Mouse (Mus musculus) heart, embryonic 14.5 days (tissue): ENCODE data around the gene Efcab5. TPM values are rescaled to one million over a fixed set of nuclear protein-coding genes. Genes with fewer than 3 reads are reported as not detected.

Experiments used
- ATAC-seq: fragments of 200-750 bp; cut with Nextera tagmentation; 2 replicates; pipeline ENCODE4 v1.8.0; 2017; ENCODE audit warnings: low read depth, moderate TSS enrichment; ENCODE audit not compliant: insufficient number of reproducible peaks, insufficient read depth, low FRiP score
- H3K27ac ChIP-seq, 2 experiments: fragments of 200-500 bp in 1 of 2; fragments of 300-500 bp in 1 of 2; sonication (generic) in 1 of 2; replicated peaks in 1 of 2; 2 replicates each; pipeline ENCODE4 v1.5.1; 2012 to 2014; ENCODE audit warnings: low read depth in 2 of 2, low read length in 2 of 2, control low read depth in 1 of 2, mild to moderate bottlenecking in 1 of 2, mixed read lengths in 1 of 2; ENCODE audit not compliant: control insufficient read depth in 1 of 2, insufficient read depth in 1 of 2
- H3K27me3 ChIP-seq: fragments of 300-500 bp; sonication (generic); 2 replicates; pipeline ENCODE4 v1.6.1; 2014; ENCODE audit warnings: mild to moderate bottlenecking, low read length, control low read depth; ENCODE audit not compliant: control insufficient read depth, insufficient read depth
- H3K36me3 ChIP-seq: fragments of 300-500 bp; sonication (generic); 2 replicates; pipeline ENCODE4 v1.6.1; 2014; ENCODE audit warnings: mild to moderate bottlenecking, control low read depth, low read length, mixed read lengths; ENCODE audit not compliant: control insufficient read depth, insufficient read depth
- H3K4me1 ChIP-seq, 2 experiments: fragments of 200-500 bp in 1 of 2; fragments of 300-500 bp in 1 of 2; sonication (generic) in 1 of 2; 2 replicates each; pipeline ENCODE4 v1.6.1; 2012 to 2014; ENCODE audit warnings: low read length in 2 of 2, control low read depth in 1 of 2, mixed read lengths in 1 of 2; ENCODE audit not compliant: control insufficient read depth in 2 of 2, insufficient read depth in 2 of 2
- H3K4me2 ChIP-seq: fragments of 300-500 bp; sonication (generic); 2 replicates; pipeline ENCODE4 v1.6.1; 2014; ENCODE audit warnings: mild to moderate bottlenecking, low read length
- H3K4me3 ChIP-seq, 2 experiments: fragments of 200-500 bp in 1 of 2; fragments of 300-500 bp in 1 of 2; sonication (generic) in 1 of 2; 2 replicates each; pipeline ENCODE4 v1.5.1; 2012 to 2014; ENCODE audit warnings: low read length in 2 of 2, mild to moderate bottlenecking in 2 of 2, control low read depth in 1 of 2, low read depth in 1 of 2, moderate library complexity in 1 of 2; ENCODE audit not compliant: control insufficient read depth in 1 of 2, insufficient read depth in 1 of 2
- H3K9ac ChIP-seq: fragments of 300-500 bp; sonication (generic); 2 replicates; pipeline ENCODE4 v1.6.1; 2014; ENCODE audit warnings: mild to moderate bottlenecking, low read length
- H3K9me3 ChIP-seq: fragments of 300-500 bp; sonication (generic); 2 replicates; pipeline ENCODE4 v1.6.1; 2016; ENCODE audit warnings: low read length, control low read depth; ENCODE audit not compliant: control insufficient read depth
- WGBS: fragments of 180-500 bp; shearing (Covaris S2); extraction: QIAGEN DNeasy Blood & Tissue Kit; methylation state at CpG from one replicate; pipeline ENCODE4 v1.1.7; 2014; 5-methylcytosine and 5-hydroxymethylcytosine counted together
- polyA plus RNA-seq: library from polyadenylated mRNA; unstranded; fragments of >200 nt; fragmentation: Nextera tagmentation; extraction: Ambion mirVana; gene quantifications from 2 replicates; pipeline ENCODE4 v1.2.1, GENCODE M21; 2014

Gene Efcab5
- polyA plus RNA-seq, 1 experiment from 2014 or later: 0.43 TPM

DNA sequence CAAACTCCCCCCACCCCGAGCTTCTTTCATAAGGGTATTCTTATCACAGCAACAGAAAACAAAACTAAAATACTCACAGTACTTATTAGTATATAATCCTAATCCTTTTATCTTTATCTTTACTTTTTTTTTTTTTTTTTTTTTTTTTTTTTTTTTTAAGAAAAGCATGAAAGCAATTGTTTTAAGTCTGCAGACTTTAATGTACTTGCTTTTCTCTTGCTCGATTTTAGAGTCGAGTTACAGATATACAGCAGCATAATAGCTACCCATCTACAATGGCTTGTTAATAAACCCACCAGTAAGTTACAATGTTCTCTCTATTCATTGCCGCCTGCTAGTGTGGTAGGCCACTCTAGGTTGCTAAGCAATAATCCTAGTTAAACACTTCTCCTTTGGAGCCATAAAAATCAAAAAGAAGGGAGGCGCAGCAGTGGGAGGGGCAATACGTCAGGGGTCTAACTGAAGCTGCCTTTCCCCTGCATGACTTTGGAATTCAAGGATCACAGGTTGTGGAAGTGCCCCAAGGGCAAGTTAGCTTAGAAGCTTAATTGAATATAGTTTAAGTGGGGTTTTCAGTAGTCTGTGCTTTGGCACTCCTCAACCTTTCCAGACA lies 5.3 kb upstream of the Efcab5 start:
- Histone ChIP-seq H3K36me3 (no peaks in the 10 kb centered on the region), H3K9ac (no peak overlapping the region), H3K27ac (0 out of 4 replicates have a peak overlapping the region, but pooled peaks have one; percentile 2 to 19), H3K27me3 (no peaks in the 10 kb centered on the region), H3K9me3 (no peaks in the 10 kb centered on the region), H3K4me1 (peaks cover 7 to 30% of the 10 kb centered on the region in 2 experiments), H3K4me2 (no peak overlapping the region; the same call in 1 of the 2 replicates), H3K4me3 (no peak overlapping the region)
- no peak for ATAC-seq
- 46% methylated on average over 6 of the region's 6 CpGs for WGBS

GRCm38 (mm10) chr11:77193410-77193809 lies 4.6 kb upstream of the Efcab5 start:
- no peak for ATAC-seq
- no peak overlapping the region for H3K4me2 ChIP-seq
- no peak overlapping the region for H3K27ac ChIP-seq
- no peaks in the 10 kb centered on the region for H3K36me3 ChIP-seq
- H3K4me1 ChIP-seq: peaks cover 7 to 30% of the 10 kb centered on the region in 2 experiments
- no peak overlapping the region for H3K9ac ChIP-seq
- no peaks in the 10 kb centered on the region for H3K27me3 ChIP-seq
- H3K4me3 ChIP-seq: no peak overlapping the region
- 64% methylated on average over 5 of the region's 5 CpGs for WGBS
- H3K9me3 ChIP-seq: no peaks in the 10 kb centered on the region

DNA sequence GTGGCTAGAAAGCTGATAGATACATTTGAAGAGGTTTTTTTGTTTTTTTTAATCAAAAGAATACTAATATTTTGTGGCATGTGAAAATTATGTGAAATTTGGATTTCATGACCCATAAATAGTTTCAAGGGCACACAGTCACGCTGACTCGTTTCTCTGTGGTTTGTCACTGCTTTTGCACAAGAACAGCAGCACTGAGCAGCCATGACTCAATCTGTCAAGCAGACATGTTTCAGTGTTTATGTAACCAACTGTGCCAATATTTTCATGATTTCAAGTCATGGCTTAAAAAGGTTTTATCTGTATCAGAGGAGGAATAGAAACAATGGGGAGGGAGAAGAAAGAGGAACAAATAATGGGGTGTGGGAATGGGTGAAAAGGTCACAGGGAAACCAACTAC lies 3.8 kb downstream of the Efcab5 start:
- Histone ChIP-seq H3K36me3 (no peaks in the 10 kb centered on the region), H3K9ac (no peak overlapping the region), H3K4me1 (peaks cover 0 to under 1% of the 10 kb centered on the region in 2 experiments; a peak in 1 of 4 replicates), H3K4me3 (no peak overlapping the region), H3K27ac (no peak overlapping the region), H3K4me2 (no peak overlapping the region), H3K27me3 (no peaks in the 10 kb centered on the region), H3K9me3 (no peaks in the 10 kb centered on the region)
- 67% methylated on average over 2 of the region's 2 CpGs for WGBS
- ATAC-seq: no peak

DNA sequence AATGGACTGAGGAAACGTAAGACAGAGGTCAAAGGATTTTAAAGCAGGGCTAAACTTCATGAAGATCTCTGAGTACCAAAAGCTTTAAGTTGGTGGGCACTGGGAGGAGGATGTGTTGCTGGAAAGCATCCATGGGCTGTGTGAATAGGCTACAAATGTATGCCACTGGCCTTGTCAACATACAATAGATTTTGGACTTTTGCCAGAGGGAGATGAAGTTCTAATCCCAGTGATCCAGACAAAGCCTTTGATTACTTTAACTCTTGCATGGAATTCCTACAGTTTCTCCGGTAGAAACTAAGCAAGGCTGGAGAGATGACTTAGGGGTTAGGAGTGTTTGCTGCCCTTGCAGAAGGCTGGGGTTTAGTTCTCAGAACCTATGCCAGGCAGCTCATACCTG lies 6.2 kb downstream of the Efcab5 start:
- H3K4me2 ChIP-seq: no peak overlapping the region
- no peak for ATAC-seq
- no peak overlapping the region for H3K9ac ChIP-seq
- no peak overlapping the region for H3K27ac ChIP-seq
- 36% methylated on average over 2 of the region's 2 CpGs for WGBS
- H3K27me3 ChIP-seq: no peaks in the 10 kb centered on the region
- H3K9me3 ChIP-seq: no peaks in the 10 kb centered on the region
- H3K36me3 ChIP-seq: no peaks in the 10 kb centered on the region
- H3K4me3 ChIP-seq: no peak overlapping the region
- peaks cover 0 to 4% of the 10 kb centered on the region in 2 experiments; a peak in 1 of 4 replicates for H3K4me1 ChIP-seq

- H3K4me3 ChIP-seq: no peak overlapping the region
- WGBS: 89% methylated on average over 2 of the region's 2 CpGs
- H3K9ac ChIP-seq: no peak overlapping the region
- no peak for ATAC-seq
- no peaks in the 10 kb centered on the region for H3K36me3 ChIP-seq
- no peaks in the 10 kb centered on the region for H3K27me3 ChIP-seq
- no peak overlapping the region for H3K27ac ChIP-seq
- peaks cover 0 to 4% of the 10 kb centered on the region in 2 experiments; a peak in 1 of 4 replicates for H3K4me1 ChIP-seq
- H3K4me2 ChIP-seq: no peak overlapping the region
- H3K9me3 ChIP-seq: no peaks in the 10 kb centered on the region
These were observed 6.7 kb downstream of the Efcab5 start for GRCm38 (mm10) chr11:77182041-77182440.

GRCm38 (mm10) chr11:77181528-77181927 lies 7.2 kb downstream of the Efcab5 start:
- Histone ChIP-seq H3K4me1 (peaks cover 0 to 4% of the 10 kb centered on the region in 2 experiments; a peak in 1 of 4 replicates), H3K27ac (no peak overlapping the region), H3K9me3 (no peaks in the 10 kb centered on the region), H3K4me3 (no peak overlapping the region), H3K36me3 (no peaks in the 10 kb centered on the region), H3K9ac (no peak overlapping the region), H3K4me2 (no peak overlapping the region), H3K27me3 (no peaks in the 10 kb centered on the region)
- ATAC-seq: no peak
- 73% methylated on average over 5 of the region's 5 CpGs for WGBS

DNA sequence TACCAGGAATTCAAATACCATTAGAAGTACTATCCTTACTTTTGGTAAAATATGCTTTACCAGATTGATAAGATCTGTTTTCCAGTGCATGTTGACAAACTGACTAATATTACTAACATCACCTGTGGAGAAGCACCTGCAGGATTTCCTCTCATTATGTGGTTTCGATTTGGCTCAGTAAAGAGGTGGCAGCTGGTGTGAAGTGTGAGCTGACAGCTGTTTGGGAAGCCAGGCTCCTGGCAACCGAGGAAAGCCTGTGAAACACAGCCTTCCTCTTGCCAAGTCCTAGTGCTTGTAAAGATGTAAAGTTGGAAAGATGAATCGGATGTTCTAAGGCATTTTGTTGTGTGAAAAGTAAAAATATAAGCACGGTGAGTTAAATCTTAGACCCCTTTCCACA lies 7.9 kb downstream of the Efcab5 start:
- Histone ChIP-seq H3K27ac (no peak overlapping the region), H3K4me3 (no peak overlapping the region), H3K9ac (no peak overlapping the region), H3K36me3 (no peaks in the 10 kb centered on the region), H3K4me1 (peaks cover 0 to 4% of the 10 kb centered on the region in 2 experiments; a peak in 1 of 4 replicates), H3K9me3 (no peaks in the 10 kb centered on the region), H3K27me3 (no peaks in the 10 kb centered on the region), H3K4me2 (no peak overlapping the region)
- no peak for ATAC-seq
- 39% methylated on average over 4 of the region's 4 CpGs for WGBS

GRCm38 (mm10) chr11:77179771-77180170 lies 9.0 kb downstream of the Efcab5 start:
- WGBS: 71% methylated on average over 3 of the region's 3 CpGs

More at GRCm38 (mm10) chr11:77179771-77180170, 9.0 kb downstream of the Efcab5 start:
- H3K4me1 ChIP-seq: peaks cover 0 to 4% of the 10 kb centered on the region in 2 experiments; a peak in 1 of 4 replicates
- no peaks in the 10 kb centered on the region for H3K9me3 ChIP-seq
- no peak for ATAC-seq
- H3K4me3 ChIP-seq: no peak overlapping the region
- no peaks in the 10 kb centered on the region for H3K36me3 ChIP-seq
- no peak overlapping the region for H3K9ac ChIP-seq
- no peaks in the 10 kb centered on the region for H3K27me3 ChIP-seq
- no peak overlapping the region for H3K27ac ChIP-seq
- no peak overlapping the region for H3K4me2 ChIP-seq
